Mouse (Mus musculus) gastrocnemius, postnatal 10 days (tissue): Measurements from ENCODE around the gene Dmap1. TPM values are rescaled to one million over a fixed set of nuclear protein-coding genes. Genes with fewer than 3 reads are reported as not detected.

Experiments used
- DNase-seq: peaks from one replicate; pipeline ENCODE4 v3.0.0; 2021; ENCODE audit warnings: mixed read lengths
- total RNA-seq, 2 experiments: library from RNA; stranded (reverse); gene quantifications; 2 replicates each; pipeline ENCODE4 v1.2.3; 2021

The Dmap1 gene
- total RNA-seq, 2 experiments from 2014 or later, result 18.8 to 22.7 TPM

DNA sequence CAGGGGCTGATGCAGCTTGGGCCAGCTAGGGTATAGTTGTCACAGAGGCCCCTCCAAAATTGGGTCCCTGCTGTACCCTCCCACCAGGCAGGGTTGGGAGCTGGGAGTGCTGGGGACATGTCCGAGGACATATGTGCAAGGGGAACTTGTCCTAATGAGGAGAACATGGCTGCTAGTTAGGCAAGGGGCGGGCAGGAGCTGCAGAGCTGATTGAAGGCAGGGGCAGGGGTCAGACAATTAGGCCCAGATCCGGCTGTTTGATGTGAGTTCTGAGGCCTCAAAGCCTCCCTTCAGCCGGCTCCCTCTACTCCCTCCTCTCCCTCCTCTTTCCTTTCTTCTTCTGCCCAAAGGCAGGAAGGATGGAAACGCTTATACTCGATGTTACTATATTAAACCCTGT lies 25.1 kb downstream of the Dmap1 start:
- no peak for DNase-seq

DNA sequence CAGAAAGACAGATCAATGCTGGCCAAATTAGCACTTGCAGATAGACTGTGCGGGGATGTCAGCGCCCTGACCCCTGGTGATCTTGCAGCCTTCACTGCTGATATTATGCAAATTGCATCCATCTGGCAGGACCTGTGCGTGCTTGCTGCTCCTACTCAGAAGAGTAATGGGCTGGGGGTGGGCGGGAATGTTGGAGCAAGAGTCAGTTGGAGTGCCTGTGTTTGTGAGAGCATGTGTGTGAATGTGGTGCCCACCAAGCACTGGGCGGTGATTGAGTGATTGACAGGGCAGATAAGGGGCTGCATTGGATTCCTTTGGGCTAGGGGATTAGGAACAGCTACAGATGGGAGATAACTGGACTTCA lies 26.6 kb downstream of the Dmap1 start:
- DNase-seq, result no peak

DNA sequence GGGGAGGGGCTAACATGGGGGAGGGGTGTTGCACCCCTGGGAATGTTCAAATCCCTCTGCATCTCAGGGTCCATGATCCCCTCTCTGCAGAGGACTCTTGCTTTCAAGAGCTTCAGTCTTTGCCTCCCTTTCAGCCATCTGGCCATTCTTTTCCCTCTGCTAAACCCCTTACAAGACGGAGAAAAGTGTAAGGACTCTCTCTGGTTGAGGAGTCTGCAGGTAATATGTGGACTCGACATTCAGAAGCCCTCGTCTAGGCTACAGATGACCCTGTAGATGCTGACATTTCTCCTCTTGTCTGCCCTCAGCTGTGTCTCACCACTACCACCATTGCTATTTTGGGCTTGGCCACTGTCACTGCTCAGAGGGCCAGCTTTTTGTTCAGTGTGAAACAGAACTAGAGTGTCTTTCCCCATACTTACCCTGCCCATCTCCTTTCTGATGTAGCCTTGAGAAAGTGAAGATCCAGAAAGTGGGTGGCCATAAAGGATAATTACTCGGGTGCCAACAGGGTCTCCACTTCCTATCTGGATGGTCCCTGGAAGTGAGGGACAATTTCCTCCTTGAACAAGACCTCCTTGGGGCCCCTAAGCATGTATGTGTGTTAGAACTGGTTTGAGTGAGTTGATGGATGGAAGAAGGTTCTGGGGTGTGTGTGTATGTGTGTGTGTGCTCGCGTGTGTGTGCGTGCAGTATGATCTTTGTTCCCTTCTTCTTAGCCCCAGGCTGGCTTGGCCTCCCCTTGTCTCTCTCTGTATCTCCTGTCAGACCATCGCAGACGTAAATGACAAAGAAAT lies 27.2 kb downstream of the Dmap1 start:
- DNase-seq, result no peak

DNA sequence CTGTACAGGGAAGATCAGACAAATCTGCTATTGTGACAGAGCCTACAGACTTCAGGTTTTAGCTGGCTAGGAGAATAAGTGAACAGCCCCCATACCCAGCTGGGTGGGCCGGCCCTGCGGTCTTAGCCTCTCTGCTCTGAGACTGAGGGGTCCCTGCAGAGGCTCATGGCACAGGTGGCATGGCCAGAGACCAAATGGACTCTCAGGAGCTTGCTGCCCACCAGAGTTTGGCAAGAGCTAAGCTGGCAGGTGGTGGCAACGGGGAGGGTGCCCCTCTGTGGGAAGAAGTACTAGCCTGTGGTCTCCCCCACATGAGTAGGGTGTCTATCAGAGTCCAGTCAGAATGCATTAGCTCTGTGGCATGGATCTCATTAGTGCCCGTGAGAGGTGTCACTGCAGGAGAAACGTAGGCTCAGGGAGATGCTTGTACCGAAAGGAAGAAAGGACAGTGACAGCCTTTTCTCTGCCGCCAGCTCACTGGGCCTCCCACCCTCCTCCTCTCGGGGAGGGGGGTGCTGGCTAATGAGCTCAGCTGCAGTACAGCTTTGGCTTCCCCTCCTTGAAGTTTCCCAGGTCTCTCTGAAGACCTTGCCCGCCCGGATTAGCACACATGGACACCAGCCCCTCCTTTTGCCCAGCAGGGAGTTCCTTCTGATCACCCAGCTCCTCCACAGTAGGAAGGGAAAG lies 27.9 kb downstream of the Dmap1 start:
- no peak for DNase-seq

DNA sequence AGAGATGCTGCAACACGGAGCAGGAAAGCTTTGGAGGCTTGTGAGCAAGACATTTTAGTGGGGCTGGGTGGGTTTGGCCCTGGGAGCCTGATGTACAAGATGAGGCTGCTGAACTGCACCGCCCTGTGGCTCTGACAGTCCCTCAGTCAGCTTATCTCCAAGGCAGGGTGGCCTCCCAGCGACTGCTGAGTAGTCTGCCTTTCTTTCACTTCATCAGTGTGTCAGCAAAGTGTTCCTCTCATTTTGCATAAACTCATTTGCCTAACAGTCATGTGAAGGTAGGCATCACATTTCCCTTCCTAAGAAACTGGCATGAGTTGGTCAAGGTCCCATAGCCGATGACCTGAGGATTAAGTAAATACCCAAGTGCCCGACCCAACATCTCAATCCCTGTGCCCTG lies 29.3 kb downstream of the Dmap1 start:
- no peak for DNase-seq

DNA sequence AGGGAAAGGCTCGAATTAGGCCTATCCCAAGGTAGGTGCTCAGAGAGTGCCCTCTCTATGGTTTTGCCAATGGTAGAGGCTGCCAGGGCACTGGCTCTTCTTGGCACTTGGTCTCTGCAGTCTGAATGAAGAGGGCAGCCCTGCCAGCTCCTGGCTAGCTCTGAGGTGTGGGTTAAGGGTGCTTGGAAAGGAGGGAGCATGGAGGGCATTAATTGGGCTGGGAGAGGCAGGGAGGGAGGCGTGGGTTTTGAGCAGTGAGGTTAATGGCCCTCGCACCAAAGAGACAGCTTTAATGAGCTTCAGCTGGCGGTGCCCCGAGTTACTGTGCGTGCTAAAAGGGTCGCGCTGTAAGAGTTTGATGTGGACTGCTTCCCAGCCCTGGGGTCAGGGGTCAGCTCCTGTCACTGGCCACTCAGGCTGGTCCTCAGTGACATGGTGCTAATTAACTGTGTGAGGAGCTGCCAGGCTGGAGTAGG lies 30.4 kb downstream of the Dmap1 start:
- DNase-seq, result no peak

DNA sequence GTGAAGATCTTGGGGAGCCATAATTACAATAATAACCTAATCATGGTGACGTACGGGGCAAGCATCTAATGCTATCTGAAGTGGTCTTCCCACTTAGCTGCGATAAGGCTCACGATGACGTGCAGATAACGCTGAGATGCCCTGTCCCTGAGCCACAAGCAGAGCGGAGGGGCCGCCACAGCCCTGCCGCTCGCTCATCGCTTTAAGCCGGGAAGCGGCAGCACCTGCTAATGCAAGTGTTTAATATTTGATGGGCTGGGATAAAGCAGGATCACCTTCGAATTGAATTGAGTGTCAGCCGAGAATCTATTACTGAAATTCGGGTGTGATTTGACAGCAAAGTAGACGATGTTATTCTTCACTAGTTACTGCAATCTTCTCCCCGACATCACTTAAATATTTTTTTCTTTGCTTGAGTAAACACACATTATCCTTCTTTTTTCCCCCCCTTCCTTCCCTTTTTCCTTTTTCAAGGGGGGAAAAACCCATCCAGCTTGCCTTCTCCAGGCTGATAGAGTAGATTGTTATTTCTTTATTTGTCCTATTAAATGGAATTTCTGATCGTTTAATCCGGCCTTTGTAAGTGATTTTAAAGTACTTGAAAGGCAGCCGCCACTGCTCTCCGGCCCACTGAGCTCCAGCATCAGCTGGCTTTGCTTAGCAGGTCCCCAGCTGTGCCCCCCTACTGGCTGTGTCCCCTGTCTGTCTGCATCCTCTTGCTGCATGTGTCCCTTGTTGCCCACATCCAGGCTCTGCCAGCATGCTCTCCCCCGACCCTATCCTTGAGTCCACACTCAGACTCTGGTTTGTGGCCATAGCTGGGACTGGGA lies 34.9 kb downstream of the Dmap1 start:
- no peak for DNase-seq

DNA sequence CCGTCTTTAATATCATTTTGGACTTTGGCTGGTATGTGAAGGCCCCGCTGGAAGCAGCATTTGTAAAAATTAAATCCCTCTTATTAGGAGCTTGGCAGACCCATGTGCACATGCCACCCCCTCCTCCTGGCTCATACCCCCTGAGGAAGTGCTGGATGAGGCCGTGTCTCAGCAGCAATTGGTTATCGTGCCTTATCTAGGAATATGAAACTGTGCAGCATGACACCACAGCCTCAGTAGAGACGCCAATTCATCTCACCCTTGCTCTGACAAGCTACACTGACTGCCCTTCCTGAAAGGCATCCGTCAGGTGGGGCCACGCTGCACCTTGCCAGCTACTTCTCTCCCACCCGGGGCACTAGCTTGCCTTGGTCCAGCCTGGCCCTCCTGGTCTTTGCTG lies 35.6 kb downstream of the Dmap1 start:
- no peak for DNase-seq

DNA sequence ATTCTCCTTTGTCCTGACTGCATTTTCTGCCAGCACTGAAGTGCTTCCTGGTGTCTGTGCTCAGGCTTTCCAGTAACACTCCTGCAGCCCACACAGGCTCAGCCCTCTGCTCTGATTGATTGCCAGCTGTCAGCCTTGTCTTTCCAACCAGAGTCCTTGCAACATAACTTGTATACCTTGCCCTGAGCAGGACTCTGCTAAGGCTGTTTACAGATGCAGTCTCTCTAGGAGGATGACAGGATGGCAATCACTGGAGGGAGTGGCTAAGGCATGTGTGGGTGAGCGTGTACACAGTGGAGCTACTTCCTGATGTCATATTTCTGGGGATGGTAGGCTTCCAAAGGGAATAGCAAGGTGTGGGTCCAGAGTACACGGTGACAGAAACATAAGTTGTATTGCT lies 36.2 kb downstream of the Dmap1 start:
- DNase-seq, result no peak

DNA sequence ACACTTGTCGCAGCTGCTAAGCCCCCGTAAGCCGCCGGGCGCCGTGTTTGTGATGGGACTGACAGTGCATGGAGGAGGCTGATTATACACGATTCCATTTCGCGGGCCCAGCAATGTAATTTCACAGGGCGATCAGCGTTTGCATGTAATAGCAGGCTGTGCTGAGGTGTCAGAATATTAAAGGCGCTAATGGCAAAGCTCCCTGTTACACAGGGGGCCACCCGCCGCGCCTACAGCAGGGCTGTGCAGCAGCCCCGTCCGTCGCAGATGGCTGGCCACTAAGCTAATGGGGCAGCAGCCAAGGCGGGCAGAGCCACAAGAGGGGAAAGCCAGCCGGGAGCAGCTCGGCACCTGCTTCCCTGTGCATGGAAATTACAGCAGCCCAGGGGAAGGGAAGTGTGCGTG lies 37.0 kb downstream of the Dmap1 start:
- peak; percentile 61 for DNase-seq

DNA sequence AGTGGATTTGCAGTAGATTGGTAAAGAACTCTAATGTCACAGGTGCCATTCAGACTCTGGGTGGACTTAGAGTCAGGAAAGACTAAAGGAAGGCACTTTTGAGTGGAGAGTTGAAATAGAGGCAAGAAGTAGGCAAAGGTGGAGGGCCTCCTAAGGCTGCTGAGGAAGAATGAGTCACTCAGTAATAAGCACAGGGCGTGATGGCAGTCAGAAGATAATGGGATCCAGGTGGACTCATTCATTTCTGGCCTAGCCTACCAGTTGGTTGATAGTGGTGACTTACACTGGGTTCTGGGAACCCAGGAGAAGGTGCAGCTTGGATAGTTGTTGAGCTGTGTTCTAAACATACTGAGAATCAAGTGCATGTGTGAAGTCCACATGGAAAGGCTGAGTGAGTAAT lies 40.3 kb downstream of the Dmap1 start:
- no peak for DNase-seq

DNA sequence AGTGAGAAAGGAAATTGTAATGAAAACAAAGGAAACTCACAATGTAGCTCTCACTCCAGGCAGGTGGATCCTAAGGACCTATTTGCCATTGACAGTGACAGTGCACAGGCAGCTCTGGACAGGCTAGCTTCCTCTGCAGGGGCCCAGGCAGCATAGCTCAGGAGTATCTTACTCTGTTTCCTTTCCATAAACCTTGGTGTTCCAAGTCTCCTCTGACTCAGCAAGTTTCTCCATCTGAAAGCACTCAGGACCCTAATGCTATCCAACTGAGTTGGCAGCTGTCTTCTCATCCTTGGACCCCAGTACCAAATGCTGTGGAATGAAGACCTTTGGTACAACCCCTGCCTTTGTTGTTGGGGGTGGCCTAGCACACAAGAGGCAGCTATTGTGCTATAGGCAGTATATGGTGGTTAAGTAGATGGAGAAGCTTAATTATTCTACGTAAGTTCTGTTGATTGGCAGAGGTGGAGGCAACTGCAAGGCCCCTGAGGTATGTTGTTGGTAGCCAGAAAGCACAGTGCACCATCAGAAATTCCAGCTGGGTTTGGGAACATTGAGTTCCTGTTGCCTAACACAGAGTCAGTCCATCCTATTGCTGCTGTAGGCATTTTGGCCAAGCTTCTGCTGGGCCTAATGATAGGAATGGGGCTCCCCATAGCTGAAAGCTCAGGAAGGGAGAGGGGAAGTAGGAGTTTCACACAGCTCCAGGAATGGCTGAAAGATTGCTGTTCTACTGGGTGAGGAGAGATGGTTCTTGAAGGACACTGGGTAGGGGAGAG lies 41.0 kb downstream of the Dmap1 start:
- DNase-seq, result no peak

DNA sequence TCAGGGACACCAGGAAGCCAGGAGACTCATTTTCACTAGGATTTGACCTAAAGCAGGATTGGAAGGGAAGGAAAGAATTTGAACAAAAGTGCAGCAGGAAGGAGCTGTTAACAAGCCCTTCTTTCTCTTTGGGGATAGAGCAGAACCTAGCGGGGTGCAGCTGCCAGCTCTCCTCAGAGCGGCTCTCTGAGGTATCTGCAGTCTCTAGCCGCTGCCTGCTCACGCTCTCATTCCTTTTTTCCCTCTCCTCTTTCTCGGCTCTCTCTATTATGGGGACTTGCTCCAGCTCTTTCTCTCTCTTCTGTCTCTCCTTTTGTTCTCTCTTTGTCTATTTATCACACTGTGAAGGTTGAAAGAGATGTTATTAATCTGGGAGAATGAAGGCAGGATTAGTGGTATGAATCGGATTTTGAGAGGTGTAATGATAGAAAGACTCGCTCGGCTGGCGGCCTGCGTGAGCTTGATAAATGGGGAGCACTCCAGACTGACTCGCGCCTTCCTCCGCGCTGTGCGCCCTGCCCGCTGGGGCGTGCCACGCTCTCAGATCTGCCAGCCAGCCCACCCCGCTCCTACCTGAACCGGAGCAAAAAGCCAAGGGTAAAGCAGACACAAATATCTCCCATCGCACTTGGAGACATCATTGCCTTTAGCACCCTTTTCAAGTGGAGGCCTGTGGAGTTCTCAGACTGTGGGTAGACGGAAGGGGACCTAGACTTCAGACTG lies 45.0 kb downstream of the Dmap1 start:
- DNase-seq, result no peak

DNA sequence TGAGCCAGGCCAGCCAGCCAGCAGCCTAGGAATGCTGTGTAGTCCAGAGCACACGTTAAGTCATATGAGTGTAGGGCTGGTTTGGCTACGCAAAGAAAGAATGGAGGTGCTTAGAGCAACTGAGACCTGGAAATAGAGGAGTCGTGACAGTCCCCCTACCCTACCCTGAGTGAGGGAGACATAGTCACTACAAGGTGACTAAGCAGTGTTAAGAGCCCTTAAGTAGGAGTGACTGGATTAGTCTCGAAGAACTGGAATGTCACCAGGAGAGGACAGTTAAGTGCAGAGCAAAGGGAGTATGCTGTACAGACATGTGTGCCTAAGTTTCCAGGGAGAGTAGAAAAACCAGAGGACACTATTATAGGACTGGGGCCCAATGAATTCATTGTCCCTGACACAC lies 45.9 kb downstream of the Dmap1 start:
- no peak for DNase-seq

DNA sequence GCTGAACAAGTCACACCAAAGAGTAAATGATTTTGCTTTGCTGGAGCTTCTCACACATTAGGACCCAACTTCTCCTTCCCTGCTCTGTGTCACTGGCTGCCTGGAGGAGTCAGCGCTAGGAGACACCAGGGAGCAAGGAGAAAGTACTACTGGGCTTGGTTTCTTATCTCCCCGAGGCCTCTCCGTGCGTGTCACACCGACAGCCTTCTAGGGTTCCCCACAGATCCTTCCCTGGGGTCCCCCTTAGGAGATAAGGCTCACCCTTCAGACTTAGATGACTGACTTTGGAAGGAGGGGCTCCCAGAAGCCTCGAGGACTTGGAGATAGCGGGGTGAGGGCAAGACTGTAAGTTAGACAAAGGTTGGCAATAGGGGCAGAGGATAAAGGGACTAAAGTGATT lies 47.4 kb downstream of the Dmap1 start:
- no peak for DNase-seq

DNA sequence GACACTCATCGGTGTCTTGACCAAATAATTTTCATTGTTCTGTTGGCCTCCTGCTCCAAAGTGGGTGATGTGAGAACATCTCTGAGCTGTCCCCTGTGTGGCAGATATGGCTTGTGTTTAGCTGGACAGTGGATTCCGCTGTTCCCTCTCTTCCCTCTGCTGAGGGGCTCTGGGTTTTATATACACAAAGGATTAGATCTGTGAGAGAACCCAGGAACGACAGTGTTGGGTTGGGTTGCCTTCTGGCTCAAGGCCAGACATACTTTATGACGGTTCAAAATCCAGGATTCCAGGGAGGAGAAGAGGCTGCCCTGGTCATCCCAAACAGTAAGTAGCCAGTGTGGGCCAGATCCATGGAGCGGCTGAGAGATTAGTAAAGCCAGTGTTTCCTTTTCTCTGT lies 48.5 kb downstream of the Dmap1 start:
- DNase-seq, result no peak

DNA sequence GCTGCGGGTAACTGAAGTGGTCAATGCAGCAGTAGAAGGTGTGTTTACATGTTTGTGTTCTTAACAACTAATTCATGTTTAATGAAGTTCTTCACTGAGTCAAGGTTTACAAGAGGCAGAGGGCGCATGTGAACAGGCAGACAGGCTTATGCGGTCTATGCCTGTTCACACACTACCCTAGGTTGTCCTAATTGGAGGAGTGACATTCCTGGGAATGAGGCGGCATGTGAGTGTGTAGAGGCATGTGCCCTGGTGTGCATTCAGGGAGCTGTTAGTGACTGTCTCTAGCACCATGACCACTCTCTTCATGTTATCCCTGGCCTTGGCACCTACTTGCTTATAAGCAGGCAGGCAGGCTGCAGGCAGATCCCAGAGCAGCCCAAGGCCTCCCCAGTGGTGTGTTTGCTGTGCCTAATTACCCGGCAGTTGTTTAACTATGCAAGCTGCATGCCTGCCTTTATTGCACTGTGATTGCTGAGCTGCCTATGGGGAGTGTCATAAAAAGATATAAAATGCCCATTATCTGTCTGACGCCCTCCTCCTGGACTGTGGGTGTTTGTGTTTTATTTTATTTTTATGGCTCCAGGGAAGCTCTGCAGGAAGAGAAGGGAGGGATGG lies 51.9 kb downstream of the Dmap1 start:
- no peak for DNase-seq

DNA sequence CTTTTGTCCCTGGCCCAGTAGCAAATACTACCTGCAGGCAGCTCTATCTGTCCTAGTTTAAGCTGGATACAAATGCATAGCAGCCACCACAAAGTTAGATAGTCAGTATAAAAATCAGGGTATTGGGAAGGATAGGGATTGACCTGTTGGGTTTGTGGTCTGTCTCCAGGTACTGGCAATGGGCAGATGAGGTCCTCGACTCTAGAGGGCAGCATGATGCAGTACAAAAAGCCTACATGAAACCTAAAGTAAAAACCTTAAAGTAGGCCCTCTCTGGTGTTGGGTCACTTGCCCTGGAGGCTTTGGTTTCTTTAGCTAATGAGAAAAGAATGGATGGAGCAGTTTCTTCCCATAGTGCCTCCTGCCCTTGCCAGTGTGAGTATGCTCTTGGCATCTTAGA lies 53.6 kb downstream of the Dmap1 start:
- DNase-seq, result no peak
